Mouse (Mus musculus): ENCODE results near the gene Gpc6. TPM values are rescaled to one million over a fixed set of nuclear protein-coding genes. Genes with fewer than 3 reads are reported as not detected.

Gpc6 gene
- polyA plus RNA-seq, 1 experiment from 2014 or later = 28.6 TPM

- no peaks in the 10 kb centered on the region for H3K9me3 ChIP-seq
These were observed 466.3 kb downstream of the Gpc6 start for GRCm38 (mm10) chr14:117391412-117391811.

GRCm38 (mm10) chr14:117397165-117397564 is 472.1 kb downstream of the Gpc6 start:
- no peak for ATAC-seq (ENCODE audit: borderline replicate concordance, extremely low read depth, low FRiP score, low TSS enrichment)
- H3K27me3 ChIP-seq = no peaks in the 10 kb centered on the region
- H3K9ac ChIP-seq = no peak overlapping the region
- H3K27ac ChIP-seq = no peak overlapping the region
- peaks cover 15% of the 10 kb centered on the region; the same call in 1 of the 2 replicates for H3K4me1 ChIP-seq
- 83% methylated on average over 3 of the region's 3 CpGs for WGBS
- no peaks in the 10 kb centered on the region for H3K9me3 ChIP-seq
- H3K4me2 ChIP-seq = no peak overlapping the region
- H3K36me3 ChIP-seq = no peaks in the 10 kb centered on the region
- no peak overlapping the region for H3K4me3 ChIP-seq

More at GRCm38 (mm10) chr14:117391412-117391811, 466.3 kb downstream of the Gpc6 start:
- Histone ChIP-seq H3K4me3 (no peak overlapping the region), H3K27ac (no peak overlapping the region), H3K36me3 (no peaks in the 10 kb centered on the region), H3K9ac (no peak overlapping the region), H3K4me1 (peaks cover 15% of the 10 kb centered on the region; the same call in 1 of the 2 replicates), H3K4me2 (no peak overlapping the region), H3K27me3 (no peaks in the 10 kb centered on the region)
- WGBS = 36% methylated on average over 4 of the region's 4 CpGs
- ATAC-seq (ENCODE audit: borderline replicate concordance, extremely low read depth, low FRiP score, low TSS enrichment) = peak; percentile 67; the same call in 1 of the 2 replicates

- WGBS = 61% methylated on average over 9 of the region's 9 CpGs
- H3K9ac ChIP-seq = no peak overlapping the region
- no peak for ATAC-seq (ENCODE audit: borderline replicate concordance, extremely low read depth, low FRiP score, low TSS enrichment)
- no peaks in the 10 kb centered on the region for H3K36me3 ChIP-seq
- H3K4me2 ChIP-seq = no peak overlapping the region
- no peak overlapping the region for H3K4me3 ChIP-seq
- no peaks in the 10 kb centered on the region for H3K4me1 ChIP-seq
- no peak overlapping the region for H3K27ac ChIP-seq
- no peaks in the 10 kb centered on the region for H3K9me3 ChIP-seq
- no peaks in the 10 kb centered on the region for H3K27me3 ChIP-seq
These were observed 482.9 kb downstream of the Gpc6 start for GRCm38 (mm10) chr14:117407824-117408524.

GRCm38 (mm10) chr14:117408525-117408835 is 483.4 kb downstream of the Gpc6 start:
- Histone ChIP-seq H3K4me3 (no peak overlapping the region), H3K36me3 (no peaks in the 10 kb centered on the region), H3K4me1 (no peaks in the 10 kb centered on the region), H3K9ac (no peak overlapping the region), H3K27me3 (no peaks in the 10 kb centered on the region), H3K4me2 (no peak overlapping the region), H3K27ac (no peak overlapping the region), H3K9me3 (no peaks in the 10 kb centered on the region)
- no peak for ATAC-seq (ENCODE audit: borderline replicate concordance, extremely low read depth, low FRiP score, low TSS enrichment)
- 62% methylated on average over 3 of the region's 3 CpGs for WGBS

GRCm38 (mm10) chr14:117409778-117410177 is 484.7 kb downstream of the Gpc6 start:
- Histone ChIP-seq H3K4me2 (no peak overlapping the region), H3K36me3 (no peaks in the 10 kb centered on the region), H3K4me3 (no peak overlapping the region), H3K9ac (no peak overlapping the region), H3K9me3 (no peaks in the 10 kb centered on the region), H3K4me1 (no peaks in the 10 kb centered on the region), H3K27ac (no peak overlapping the region), H3K27me3 (no peaks in the 10 kb centered on the region)
- ATAC-seq (ENCODE audit: borderline replicate concordance, extremely low read depth, low FRiP score, low TSS enrichment) = no peak
- WGBS = 67% methylated on average over 2 of the region's 2 CpGs

- ATAC-seq (ENCODE audit: borderline replicate concordance, extremely low read depth, low FRiP score, low TSS enrichment) = no peak
- Histone ChIP-seq H3K27ac (no peak overlapping the region), H3K4me1 (no peaks in the 10 kb centered on the region), H3K36me3 (no peaks in the 10 kb centered on the region), H3K9ac (no peak overlapping the region), H3K27me3 (no peaks in the 10 kb centered on the region), H3K9me3 (no peaks in the 10 kb centered on the region), H3K4me2 (no peak overlapping the region), H3K4me3 (no peak overlapping the region)
- WGBS = 86% methylated on average over 2 of the region's 2 CpGs
These were observed 485.4 kb downstream of the Gpc6 start for GRCm38 (mm10) chr14:117410511-117410910.

GRCm38 (mm10) chr14:117415045-117415444 is 489.9 kb downstream of the Gpc6 start:
- Histone ChIP-seq H3K27me3 (no peaks in the 10 kb centered on the region), H3K4me1 (no peaks in the 10 kb centered on the region), H3K4me2 (no peak overlapping the region), H3K36me3 (no peaks in the 10 kb centered on the region), H3K4me3 (no peak overlapping the region), H3K9me3 (no peaks in the 10 kb centered on the region), H3K9ac (no peak overlapping the region), H3K27ac (no peak overlapping the region)
- ATAC-seq (ENCODE audit: borderline replicate concordance, extremely low read depth, low FRiP score, low TSS enrichment) = no peak

- Histone ChIP-seq H3K4me1 (no peaks in the 10 kb centered on the region), H3K36me3 (no peaks in the 10 kb centered on the region), H3K4me2 (no peak overlapping the region), H3K9ac (no peak overlapping the region), H3K9me3 (no peaks in the 10 kb centered on the region), H3K27ac (no peak overlapping the region), H3K4me3 (no peak overlapping the region), H3K27me3 (no peaks in the 10 kb centered on the region)
- WGBS = 52% methylated on average over 6 of the region's 6 CpGs
- ATAC-seq (ENCODE audit: borderline replicate concordance, extremely low read depth, low FRiP score, low TSS enrichment) = no peak
These were observed 494.6 kb downstream of the Gpc6 start for GRCm38 (mm10) chr14:117419561-117420218.

GRCm38 (mm10) chr14:117421170-117421569 is 496.1 kb downstream of the Gpc6 start:
- Histone ChIP-seq H3K27ac (no peak overlapping the region), H3K27me3 (no peaks in the 10 kb centered on the region), H3K9me3 (no peaks in the 10 kb centered on the region), H3K4me1 (no peaks in the 10 kb centered on the region), H3K36me3 (no peaks in the 10 kb centered on the region), H3K4me2 (no peak overlapping the region), H3K4me3 (no peak overlapping the region), H3K9ac (no peak overlapping the region)
- no peak for ATAC-seq (ENCODE audit: borderline replicate concordance, extremely low read depth, low FRiP score, low TSS enrichment)
- WGBS = 37% methylated on average over 3 of the region's 3 CpGs

- Histone ChIP-seq H3K27me3 (no peaks in the 10 kb centered on the region), H3K4me3 (no peak overlapping the region), H3K9me3 (no peaks in the 10 kb centered on the region), H3K4me1 (no peaks in the 10 kb centered on the region), H3K27ac (no peak overlapping the region), H3K9ac (no peak overlapping the region), H3K4me2 (no peak overlapping the region), H3K36me3 (no peaks in the 10 kb centered on the region)
- no peak for ATAC-seq (ENCODE audit: borderline replicate concordance, extremely low read depth, low FRiP score, low TSS enrichment)
- 50% methylated on average over 7 of the region's 7 CpGs for whole genome bisulfite sequencing
These were observed 501.0 kb downstream of the Gpc6 start for GRCm38 (mm10) chr14:117426116-117426515.

GRCm38 (mm10) chr14:117427776-117428175 is 502.7 kb downstream of the Gpc6 start:
- no peak overlapping the region for H3K27ac ChIP-seq
- H3K36me3 ChIP-seq = no peaks in the 10 kb centered on the region
- H3K4me2 ChIP-seq = no peak overlapping the region
- 42% methylated on average over 3 of the region's 3 CpGs for WGBS
- H3K27me3 ChIP-seq = no peaks in the 10 kb centered on the region
- no peaks in the 10 kb centered on the region for H3K9me3 ChIP-seq
- no peaks in the 10 kb centered on the region for H3K4me1 ChIP-seq
- no peak overlapping the region for H3K4me3 ChIP-seq
- ATAC-seq (ENCODE audit: borderline replicate concordance, extremely low read depth, low FRiP score, low TSS enrichment) = no peak
- no peak overlapping the region for H3K9ac ChIP-seq

- no peak overlapping the region for H3K27ac ChIP-seq
- no peak overlapping the region for H3K4me2 ChIP-seq
- H3K27me3 ChIP-seq = no peaks in the 10 kb centered on the region
- H3K9me3 ChIP-seq = no peaks in the 10 kb centered on the region
- H3K4me3 ChIP-seq = no peak overlapping the region
- no peaks in the 10 kb centered on the region for H3K36me3 ChIP-seq
- H3K9ac ChIP-seq = no peak overlapping the region
- no peak for ATAC-seq (ENCODE audit: borderline replicate concordance, extremely low read depth, low FRiP score, low TSS enrichment)
- 90% methylated on average over 13 of the region's 13 CpGs for WGBS
- H3K4me1 ChIP-seq = no peaks in the 10 kb centered on the region
These were observed 510.6 kb downstream of the Gpc6 start for GRCm38 (mm10) chr14:117435739-117436138.

All from lung, embryonic 15.5 days (tissue).